9 mouse cellular contexts compared by ENCODE assay signal in the genomic region with DNA sequence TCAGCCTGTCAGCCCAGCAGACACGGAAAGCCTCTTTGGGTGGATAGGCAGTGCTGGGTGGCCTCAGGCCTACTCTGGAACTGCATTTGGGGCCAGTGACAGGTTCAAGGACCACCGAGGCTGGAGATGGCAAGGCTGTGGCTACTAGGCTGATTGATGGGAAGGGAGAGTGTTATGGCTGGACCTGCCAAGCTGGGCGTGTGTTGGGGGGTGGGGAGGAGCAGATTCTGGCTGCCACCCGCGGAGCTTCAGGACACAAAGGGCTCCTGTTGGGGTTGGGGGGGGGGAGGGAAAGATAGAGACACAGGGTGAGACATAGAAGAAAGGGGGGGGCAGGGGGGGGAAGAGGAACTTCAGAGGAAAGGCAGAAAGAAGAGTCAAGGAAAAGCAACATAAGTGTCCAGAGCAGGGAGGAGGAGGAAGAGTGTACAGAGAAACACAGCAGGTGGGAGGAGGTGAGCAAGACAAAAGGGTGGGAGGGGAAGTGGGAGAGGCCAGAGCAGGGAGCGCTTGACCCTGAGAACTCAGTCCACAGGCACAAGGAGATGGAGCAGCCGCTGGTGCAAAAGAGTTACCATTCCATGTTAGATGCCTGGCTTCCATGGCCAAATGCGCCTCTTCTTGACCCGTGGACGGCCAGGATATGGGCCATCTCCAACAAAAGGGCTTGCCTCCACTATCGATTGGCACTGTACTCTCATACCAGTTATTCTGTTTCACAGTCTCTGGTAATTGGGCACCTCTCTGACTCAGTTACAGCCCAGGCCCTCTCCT. TPM values are rescaled to one million over a fixed set of nuclear protein-coding genes. Genes with fewer than 3 reads are reported as not detected.
DNase-seq lines count a peak whose midpoint lies in the region; ATAC-seq and TF ChIP-seq lines count a peak whose summit lies in the region.
"Had no signal": no experiment of that assay in that cellular context is flagged by ENCODE, and none has a peak within 500 bp of the region (broad histone marks: within the 10 kb centered on the region; RNA-seq: fewer than 3 reads in every experiment).

No protein-coding gene starts in this region.

- peaks cover 10% of the 10 kb centered on the region for H3K79me2 ChIP-seq in CH12.LX (replicated peaks; ENCODE audit: control insufficient read depth, extremely low read depth, insufficient read depth, poor library complexity, severe bottlenecking)

- no peak for ATAC-seq in forebrain, embryonic 14.5 days
- ATAC-seq in liver, embryonic 15.5 days (ENCODE audit: insufficient read depth): no peak

- peaks cover 0 to 13% of the 10 kb centered on the region in 2 experiments for H3K36me3 ChIP-seq in CH12.LX (replicated peaks in 1 of 2; ENCODE audit: control insufficient read depth in 1 of 2, insufficient read depth in 1 of 2, low read length in 1 of 2)
- peaks cover 25% of the 10 kb centered on the region for H3K36me3 ChIP-seq in forebrain, embryonic 14.5 days (ENCODE audit: control insufficient read depth, insufficient read depth, low read length)
- peaks cover 33% of the 10 kb centered on the region for H3K36me3 ChIP-seq in liver, embryonic 15.5 days (replicated peaks)

- no peak for TF ChIP-seq EP300 in CH12.LX (IDR thresholded peaks at IDR 0.05; ENCODE audit: low read length)

- WGBS in cerebellum, adult 2 months: 30% methylated on average over 11 of the region's 11 CpGs
- WGBS in forebrain, embryonic 14.5 days: 22% methylated on average over 11 of the region's 11 CpGs
- WGBS in liver, embryonic 15.5 days (ENCODE audit: insufficient replicate concordance): 57% methylated on average over 11 of the region's 11 CpGs

- in situ Hi-C loops in CH12.LX (cut with MboI; ENCODE audit: low pct_ligation_motif_present, low pct_unique_long_range_greater_than_20kb, low sequenced_read_pairs): loop anchor here (5.0 to 10.0 kb wide), 2 partner anchors 48 to 180 kb away; no protein-coding TSS in a partner anchor

- H3K4me3 ChIP-seq in cerebellum, adult 2 months (replicated peaks; ENCODE audit: insufficient read depth, low read depth, low read length): peak overlapping the region; percentile 85
- no peak overlapping the region for H3K4me3 ChIP-seq in CH12.LX (replicated peaks in 1 of 3; ENCODE audit: low read depth in 2 of 3, low read length in 2 of 3, poor library complexity in 1 of 3)
- H3K4me3 ChIP-seq in forebrain, embryonic 14.5 days (ENCODE audit: low read depth, low read length): peak overlapping the region; percentile 64
- H3K4me3 ChIP-seq in liver, embryonic 15.5 days (replicated peaks): peak overlapping the region; percentile 77

- TF ChIP-seq RAD21 in CH12.LX (IDR thresholded peaks at IDR 0.05; ENCODE audit: low read depth, low read length): no peak

- dilution Hi-C loops in CH12.LX (cut with MboI; ENCODE audit: extremely low pct_ligation_motif_present, extremely low pct_unique_long_range_greater_than_20kb, low sequenced_read_pairs): no loop called here

- no peaks in the 10 kb centered on the region for H3K27me3 ChIP-seq in cerebellum, adult 2 months (ENCODE audit: control insufficient read depth, insufficient read depth, low read length)
- peaks cover 11% of the 10 kb centered on the region for H3K27me3 ChIP-seq in CH12.LX (replicated peaks)
- no peaks in the 10 kb centered on the region for H3K27me3 ChIP-seq in forebrain, embryonic 14.5 days (replicated peaks; ENCODE audit: control insufficient read depth, insufficient read depth, low read length)
- no peaks in the 10 kb centered on the region for H3K27me3 ChIP-seq in liver, embryonic 15.5 days

- 0 out of 2 replicates have a peak overlapping the region, but pooled peaks have one; percentile 98 for H3K4me2 ChIP-seq in CH12.LX (ENCODE audit: insufficient read depth, low read depth, poor library complexity, severe bottlenecking)
- H3K4me2 ChIP-seq in forebrain, embryonic 14.5 days (ENCODE audit: low read length): peak overlapping the region; percentile 76
- H3K4me2 ChIP-seq in liver, embryonic 15.5 days: peak overlapping the region; percentile 100

- H3K9me3 ChIP-seq in CH12.LX (replicated peaks; ENCODE audit: low read length): no peaks in the 10 kb centered on the region
- H3K9me3 ChIP-seq in forebrain, embryonic 14.5 days (replicated peaks; ENCODE audit: control insufficient read depth, low read length): no peaks in the 10 kb centered on the region
- no peaks in the 10 kb centered on the region for H3K9me3 ChIP-seq in liver, embryonic 15.5 days (replicated peaks)

- H3K4me1 ChIP-seq in cerebellum, adult 2 months (ENCODE audit: control insufficient read depth, insufficient read depth, low read length): peaks cover 17% of the 10 kb centered on the region
- peaks cover 7 to 27% of the 10 kb centered on the region in 2 experiments; a peak in 3 of 4 replicates for H3K4me1 ChIP-seq in CH12.LX (ENCODE audit: control insufficient read depth in 1 of 2, insufficient read depth in 2 of 2)
- H3K4me1 ChIP-seq in forebrain, embryonic 14.5 days (ENCODE audit: control insufficient read depth, insufficient read depth, low read length): peaks cover 29% of the 10 kb centered on the region
- H3K4me1 ChIP-seq in liver, embryonic 15.5 days (replicated peaks): peaks cover 91% of the 10 kb centered on the region

- no peak overlapping the region for H3K9ac ChIP-seq in CH12.LX (ENCODE audit: insufficient read depth, low read depth)
- H3K9ac ChIP-seq in forebrain, embryonic 14.5 days (ENCODE audit: low read length): peak overlapping the region; percentile 81; the same call in 1 of the 2 replicates
- H3K9ac ChIP-seq in liver, embryonic 15.5 days: peak overlapping the region; percentile 74

- TF ChIP-seq CTCF in cerebellum, adult 2 months (IDR thresholded peaks at IDR 0.05; ENCODE audit: borderline replicate concordance, insufficient read depth, low read depth, low read length): no peak
- no peak for TF ChIP-seq CTCF in CH12.LX (conservative IDR thresholded peaks at IDR 0.05 in 1 of 2, IDR thresholded peaks at IDR 0.05 in 1 of 2; ENCODE audit: low read depth in 2 of 2, low read length in 2 of 2)

- peak in 1 of 2 experiments; percentile 35 for DNase-seq in cerebellum, adult 2 months
- DNase-seq in cerebellum, postnatal 36 days: no peak
- DNase-seq in CH12.LX (ENCODE audit: extremely low read depth): no peak
- no peak for DNase-seq in forebrain, embryonic 14.5 days (ENCODE audit: low spot score)
- DNase-seq in adrenal gland, postnatal 25 days: no peak
- no peak for DNase-seq in layer of hippocampus, postnatal 10 days (ENCODE audit: low spot score in 2 of 2)
- no peak for DNase-seq in c-Kit-positive CD71-positive TER-119-positive erythroid progenitor cells, embryonic 14.5 days (ENCODE audit: low spot score)
- DNase-seq: lung, postnatal 10 days had no signal

- H3K27ac ChIP-seq in cerebellum, adult 2 months (ENCODE audit: insufficient read depth, low read length): no peak overlapping the region
- H3K27ac ChIP-seq in CH12.LX (ENCODE audit: insufficient read depth, low read depth): no peak overlapping the region
- no peak overlapping the region for H3K27ac ChIP-seq in forebrain, embryonic 14.5 days (ENCODE audit: low read depth, low read length)
- peak overlapping the region; percentile 91 for H3K27ac ChIP-seq in liver, embryonic 15.5 days (replicated peaks)

- TF ChIP-seq POLR2A in cerebellum, adult 2 months (IDR thresholded peaks at IDR 0.05; ENCODE audit: borderline replicate concordance, insufficient read depth, low read length): no peak
- no peak for TF ChIP-seq POLR2A in CH12.LX (IDR thresholded peaks at IDR 0.05; ENCODE audit: low read depth, low read length)

RNA-seq across cellular contexts. Expression of gene Polr2h, which starts 3.0 kb away (rescaled TPM):
- 38.6 and 41.2 TPM in 2 replicates for polyA plus RNA-seq in cerebellum, adult 2 months (2012; rRNA removed)
- 157 and 189 TPM in 2 replicates for total RNA-seq in CH12.LX (2012; rRNA removed)
- total RNA-seq in CH12.LX (2014; rRNA removed): 183 and 189 TPM in 2 replicates
- polyA plus RNA-seq in CH12.LX (2012; ENCODE audit: insufficient read length, low read depth): 117 and 146 TPM in 2 replicates
- polyA plus RNA-seq in forebrain, embryonic 14.5 days (2014; fragmentation: Nextera tagmentation; extraction: Ambion mirVana): 112 and 126 TPM in 2 replicates
- polyA plus RNA-seq in liver, embryonic 15.5 days (2015; fragmentation: Nextera tagmentation; extraction: Ambion mirVana): 36.4 and 39.3 TPM in 2 replicates
- total RNA-seq in adrenal gland, postnatal 25 days (2021): 49.8 and 56.3 TPM in 2 replicates
- total RNA-seq in layer of hippocampus, postnatal 10 days (2021): 10 to 100 TPM; 23.2 to 27.7 TPM

RNA-seq across cellular contexts. Expression of gene Clcn2, which starts 3.1 kb away (rescaled TPM):
- 94.4 and 97.2 TPM in 2 replicates for polyA plus RNA-seq in cerebellum, adult 2 months (2012; rRNA removed)
- total RNA-seq in CH12.LX (2012; rRNA removed) (4.2 and 4.5 TPM in 2 replicates), CH12.LX (2014; rRNA removed) (1.2 and 1.4 TPM in 2 replicates)
- 3.5 and 4.1 TPM in 2 replicates for polyA plus RNA-seq in CH12.LX (2012; ENCODE audit: insufficient read length, low read depth)
- 11.9 and 15.2 TPM in 2 replicates for polyA plus RNA-seq in forebrain, embryonic 14.5 days (2014; fragmentation: Nextera tagmentation; extraction: Ambion mirVana)
- polyA plus RNA-seq in liver, embryonic 15.5 days (2015; fragmentation: Nextera tagmentation; extraction: Ambion mirVana): 9.5 and 13.7 TPM in 2 replicates
- total RNA-seq in adrenal gland, postnatal 25 days (2021): 45.9 and 74.4 TPM in 2 replicates
- 10 to 100 TPM; 41.4 to 50.7 TPM for total RNA-seq in layer of hippocampus, postnatal 10 days (2021)

RNA-seq across cellular contexts. Expression of gene Chrd, which starts 18.4 kb away (rescaled TPM):
- 60.1 and 71.4 TPM in 2 replicates for polyA plus RNA-seq in cerebellum, adult 2 months (2012; rRNA removed)
- total RNA-seq in CH12.LX (2012; rRNA removed): not detected in 2 replicates
- not detected in 2 replicates for total RNA-seq in CH12.LX (2014; rRNA removed)
- polyA plus RNA-seq in CH12.LX (2012; ENCODE audit: insufficient read length, low read depth): not detected in 2 replicates
- 2.6 and 3.8 TPM in 2 replicates for polyA plus RNA-seq in forebrain, embryonic 14.5 days (2014; fragmentation: Nextera tagmentation; extraction: Ambion mirVana)
- polyA plus RNA-seq in liver, embryonic 15.5 days (2015; fragmentation: Nextera tagmentation; extraction: Ambion mirVana): 0.37 and 0.47 TPM in 2 replicates
- total RNA-seq in adrenal gland, postnatal 25 days (2021): 8.1 and 13.5 TPM in 2 replicates
- total RNA-seq in layer of hippocampus, postnatal 10 days (2021): 10 to 100 TPM; 25.1 TPM

RNA-seq across cellular contexts. Expression of gene Thpo, which starts 19.8 kb away (rescaled TPM):
- 15.8 and 19.6 TPM in 2 replicates for polyA plus RNA-seq in cerebellum, adult 2 months (2012; rRNA removed)
- total RNA-seq in CH12.LX (2012; rRNA removed) (0.08 TPM in 2 replicates), CH12.LX (2014; rRNA removed) (0.19 TPM in 2 replicates)
- polyA plus RNA-seq in CH12.LX (2012; ENCODE audit: insufficient read length, low read depth): 0.71 and 1.0 TPM in 2 replicates
- 0.25 and 0.62 TPM in 2 replicates for polyA plus RNA-seq in forebrain, embryonic 14.5 days (2014; fragmentation: Nextera tagmentation; extraction: Ambion mirVana)
- polyA plus RNA-seq in liver, embryonic 15.5 days (2015; fragmentation: Nextera tagmentation; extraction: Ambion mirVana): 5.0 and 5.6 TPM in 2 replicates
- total RNA-seq in adrenal gland, postnatal 25 days (2021): 1.6 and 3.2 TPM in 2 replicates
- total RNA-seq in layer of hippocampus, postnatal 10 days (2021): 1 to 10 TPM; 3.7 to 4.3 TPM

RNA-seq across cellular contexts. Expression of gene Fam131a, which starts 21.5 kb away (rescaled TPM):
- polyA plus RNA-seq in cerebellum, adult 2 months (2012; rRNA removed): 123 and 137 TPM in 2 replicates
- 1.0 and 1.3 TPM in 2 replicates for total RNA-seq in CH12.LX (2012; rRNA removed)
- 0.50 and 0.77 TPM in 2 replicates for total RNA-seq in CH12.LX (2014; rRNA removed)
- polyA plus RNA-seq in CH12.LX (2012; ENCODE audit: insufficient read length, low read depth): 0.67 and 1.4 TPM in 2 replicates
- polyA plus RNA-seq in forebrain, embryonic 14.5 days (2014; fragmentation: Nextera tagmentation; extraction: Ambion mirVana): 51.5 and 55.5 TPM in 2 replicates
- polyA plus RNA-seq in liver, embryonic 15.5 days (2015; fragmentation: Nextera tagmentation; extraction: Ambion mirVana): 1.3 and 1.8 TPM in 2 replicates
- 14.8 and 17.6 TPM in 2 replicates for total RNA-seq in adrenal gland, postnatal 25 days (2021)
- 100 to 1,000 TPM; 298 to 325 TPM for total RNA-seq in layer of hippocampus, postnatal 10 days (2021)

Comparison
In these comparisons a context has a peak if more than half of its experiments do, and no peak if none do; other contexts are left out.
1. H3K4me3 ChIP-seq: peak in cerebellum, adult 2 months (single experiment), forebrain, embryonic 14.5 days (single experiment) and liver, embryonic 15.5 days (single experiment); none in CH12.LX (0 of 3).
2. RNA of gene Chrd, which starts 18.4 kb away (polyA plus RNA-seq): 60.1 to 71.4 TPM in cerebellum, adult 2 months; 2.6 to 3.8 TPM in forebrain, embryonic 14.5 days, 0.37 to 0.47 TPM in liver, embryonic 15.5 days and not detected in CH12.LX; every median in the first group is over 10 times any median in the second.
3. Peak in every context shown above with its lines, with median percentiles within 50 percentile points of each other: H3K4me2 ChIP-seq.